Mouse (Mus musculus): ENCODE measurements around the gene Gm11634. TPM values are rescaled to one million over a fixed set of nuclear protein-coding genes. Genes with fewer than 3 reads are reported as not detected.

Gm11634 gene
- total and polyA plus RNA-seq, 3 experiments = not detected

DNA sequence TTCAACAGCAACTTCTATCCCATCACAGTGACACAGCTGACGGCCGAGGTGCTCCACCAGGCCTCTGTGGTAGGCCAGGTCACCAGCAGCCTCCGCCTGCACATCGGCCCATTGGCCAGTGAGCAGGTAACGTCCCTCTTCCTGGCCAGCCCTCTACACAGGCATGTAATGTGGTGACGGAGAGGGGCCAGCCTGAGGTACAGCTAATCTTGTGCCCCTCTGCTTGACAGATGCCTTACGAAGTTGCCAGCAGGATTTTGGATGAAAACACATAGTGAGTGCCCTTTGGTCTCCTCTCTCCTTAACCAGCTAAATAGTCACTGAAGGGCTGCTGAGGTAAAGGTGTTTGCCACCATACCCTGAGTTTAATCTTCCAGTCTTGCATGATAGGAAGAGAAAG is 10.2 kb downstream of the Gm11634 start:
- no peak overlapping the region for H3K4me3 ChIP-seq (replicated peaks in 1 of 3; ENCODE audit: low read depth in 2 of 3, low read length in 2 of 3, poor library complexity in 1 of 3)
- DNase-seq (ENCODE audit: extremely low read depth) = no peak
- H3K4me1 ChIP-seq (ENCODE audit: control insufficient read depth in 1 of 2, insufficient read depth in 2 of 2) = peaks cover 6 to 16% of the 10 kb centered on the region in 2 experiments
- no peaks in the 10 kb centered on the region for H3K79me2 ChIP-seq (replicated peaks; ENCODE audit: control insufficient read depth, extremely low read depth, insufficient read depth, poor library complexity, severe bottlenecking)
- dilution Hi-C loops (cut with MboI; ENCODE audit: extremely low pct_ligation_motif_present, extremely low pct_unique_long_range_greater_than_20kb, low sequenced_read_pairs) = no loop called here
- in situ Hi-C loops (cut with MboI; ENCODE audit: low pct_ligation_motif_present, low pct_unique_long_range_greater_than_20kb, low sequenced_read_pairs) = no loop called here
- H3K4me2 ChIP-seq (ENCODE audit: insufficient read depth, low read depth, poor library complexity, severe bottlenecking) = no peak overlapping the region
- peaks cover 32 to 53% of the 10 kb centered on the region in 2 experiments for H3K36me3 ChIP-seq (replicated peaks in 1 of 2; ENCODE audit: control insufficient read depth in 1 of 2, insufficient read depth in 1 of 2, low read length in 1 of 2)
- H3K27me3 ChIP-seq (replicated peaks) = no peaks in the 10 kb centered on the region
- no peak for TF ChIP-seq JUN (IDR thresholded peaks at IDR 0.05; ENCODE audit: insufficient read depth, low read depth, low read length)
- TF ChIP-seq CHD2 (IDR thresholded peaks at IDR 0.05; ENCODE audit: low read length) = no peak
- no peak for TF ChIP-seq USF1 (IDR thresholded peaks at IDR 0.05; ENCODE audit: low read depth, low read length)
- no peak for TF ChIP-seq ZKSCAN1 (IDR thresholded peaks at IDR 0.05; ENCODE audit: borderline replicate concordance, low read depth, low read length)
- TF ChIP-seq ETS1 (conservative IDR thresholded peaks at IDR 0.05; ENCODE audit: low read depth, low read length) = no peak
- H3K9ac ChIP-seq (ENCODE audit: insufficient read depth, low read depth) = peak overlapping the region; percentile 40
- no peaks in the 10 kb centered on the region for H3K9me3 ChIP-seq (replicated peaks; ENCODE audit: low read length)
- peak overlapping the region; percentile 38; the same call in 1 of the 2 replicates for H3K27ac ChIP-seq (ENCODE audit: insufficient read depth, low read depth)

DNA sequence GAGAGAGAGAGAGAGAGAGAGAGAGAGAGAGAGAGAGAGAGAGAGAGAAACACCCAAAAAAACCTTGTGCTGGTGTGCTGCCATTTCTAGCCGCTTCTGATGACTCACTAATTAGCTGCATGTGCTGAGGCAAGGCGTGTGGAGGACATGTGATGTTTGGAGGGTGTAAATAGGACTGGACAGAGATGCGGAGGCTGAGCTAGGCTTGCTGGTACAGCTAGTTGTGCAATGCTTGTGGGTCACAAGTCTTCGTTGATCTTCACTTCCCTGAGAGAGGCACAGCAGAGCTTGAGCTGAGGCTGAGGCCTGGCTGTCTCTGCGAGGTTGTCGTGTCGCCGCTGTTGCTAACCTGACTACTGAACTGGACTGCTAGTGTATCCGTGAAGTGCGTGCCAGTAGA is 11.4 kb downstream of the Gm11634 start:
- no peak for DNase-seq (ENCODE audit: extremely low read depth)
- Histone ChIP-seq H3K4me3 (replicated peaks in 1 of 3; ENCODE audit: low read depth in 2 of 3, low read length in 2 of 3, poor library complexity in 1 of 3) (no peak overlapping the region), H3K4me1 (ENCODE audit: control insufficient read depth in 1 of 2, insufficient read depth in 2 of 2) (peaks cover 6 to 16% of the 10 kb centered on the region in 2 experiments), H3K4me2 (ENCODE audit: insufficient read depth, low read depth, poor library complexity, severe bottlenecking) (no peak overlapping the region), H3K36me3 (replicated peaks in 1 of 2; ENCODE audit: control insufficient read depth in 1 of 2, insufficient read depth in 1 of 2, low read length in 1 of 2) (peaks cover 32 to 57% of the 10 kb centered on the region in 2 experiments), H3K9ac (ENCODE audit: insufficient read depth, low read depth) (no peak overlapping the region), H3K27ac (ENCODE audit: insufficient read depth, low read depth) (no peak overlapping the region), H3K9me3 (replicated peaks; ENCODE audit: low read length) (no peaks in the 10 kb centered on the region), H3K79me2 (replicated peaks; ENCODE audit: control insufficient read depth, extremely low read depth, insufficient read depth, poor library complexity, severe bottlenecking) (no peaks in the 10 kb centered on the region), H3K27me3 (replicated peaks) (no peaks in the 10 kb centered on the region)
- in situ Hi-C loops (cut with MboI; ENCODE audit: low pct_ligation_motif_present, low pct_unique_long_range_greater_than_20kb, low sequenced_read_pairs) (no loop called here), dilution Hi-C loops (cut with MboI; ENCODE audit: extremely low pct_ligation_motif_present, extremely low pct_unique_long_range_greater_than_20kb, low sequenced_read_pairs) (no loop called here)
- no peak for TF ChIP-seq MYC (IDR thresholded peaks at IDR 0.05; ENCODE audit: low read depth, low read length)
- TF ChIP-seq CHD1 (IDR thresholded peaks at IDR 0.05; ENCODE audit: low read depth, low read length) = no peak
- no peak for TF ChIP-seq EP300 (IDR thresholded peaks at IDR 0.05; ENCODE audit: low read length)
- TF ChIP-seq ZKSCAN1 (IDR thresholded peaks at IDR 0.05; ENCODE audit: borderline replicate concordance, low read depth, low read length) = no peak
- TF ChIP-seq MEF2A (IDR thresholded peaks at IDR 0.05; ENCODE audit: borderline replicate concordance, low read depth, low read length) = no peak
- TF ChIP-seq IRF4 (IDR thresholded peaks at IDR 0.05; ENCODE audit: low read depth, low read length) = no peak
- no peak for TF ChIP-seq JUND (conservative IDR thresholded peaks at IDR 0.05; ENCODE audit: low read depth, low read length)
- TF ChIP-seq BHLHE40 (IDR thresholded peaks at IDR 0.05; ENCODE audit: low read depth, low read length) = no peak
- no peak for TF ChIP-seq MXI1 (IDR thresholded peaks at IDR 0.05; ENCODE audit: low read depth, low read length)
- no peak for TF ChIP-seq ZNF384 (IDR thresholded peaks at IDR 0.05; ENCODE audit: low read depth, low read length)
- no peak for TF ChIP-seq GABPA (IDR thresholded peaks at IDR 0.05; ENCODE audit: insufficient replicate concordance, low read depth, low read length)
- no peak for TF ChIP-seq KAT2A (IDR thresholded peaks at IDR 0.05; ENCODE audit: insufficient replicate concordance, low read length)
